Mouse (Mus musculus): ENCODE measurements around the gene Cntnap2. TPM values are rescaled to one million over a fixed set of nuclear protein-coding genes. Genes with fewer than 3 reads are reported as not detected.

The Cntnap2 gene
- not detected for polyA plus RNA-seq (2017; shearing (Covaris generic))

- ATAC-seq = no peak
Observed at GRCm38 (mm10) chr6:45059091-45059490, at the start of gene Cntnap2. TSS of gene Cntnap2 (plus strand) at chr6:45059357.

- ATAC-seq = peak; percentile 61
Observed at GRCm38 (mm10) chr6:45026011-45026682, 33.0 kb upstream of the Cntnap2 start.

GRCm38 (mm10) chr6:45039454-45039853 is 19.7 kb upstream of the Cntnap2 start:
- no peak for ATAC-seq

- no peak for ATAC-seq
Observed at GRCm38 (mm10) chr6:45059556-45060471, 657 bp downstream of the Cntnap2 start.

- ATAC-seq = no peak
Observed at GRCm38 (mm10) chr6:45062214-45062997, 3.2 kb downstream of the Cntnap2 start.

GRCm38 (mm10) chr6:45088304-45088703 is 29.1 kb downstream of the Cntnap2 start:
- ATAC-seq = no peak

- no peak for ATAC-seq
Observed at GRCm38 (mm10) chr6:45113613-45114012, 54.5 kb downstream of the Cntnap2 start.

- ATAC-seq = no peak
Observed at GRCm38 (mm10) chr6:45144882-45145281, 85.7 kb downstream of the Cntnap2 start.

GRCm38 (mm10) chr6:45205039-45205438 is 145.9 kb downstream of the Cntnap2 start:
- no peak for ATAC-seq

- ATAC-seq = no peak
Observed at GRCm38 (mm10) chr6:45214330-45214729, 155.2 kb downstream of the Cntnap2 start.

GRCm38 (mm10) chr6:45229002-45229401 is 169.8 kb downstream of the Cntnap2 start:
- ATAC-seq = no peak

- ATAC-seq = no peak
Observed at GRCm38 (mm10) chr6:45232571-45232970, 173.4 kb downstream of the Cntnap2 start.

GRCm38 (mm10) chr6:45236531-45236930 is 177.4 kb downstream of the Cntnap2 start:
- ATAC-seq = no peak

- ATAC-seq = no peak
Observed at GRCm38 (mm10) chr6:45238117-45238516, 179.0 kb downstream of the Cntnap2 start.

- ATAC-seq = no peak
Observed at GRCm38 (mm10) chr6:45241218-45241617, 182.1 kb downstream of the Cntnap2 start.

GRCm38 (mm10) chr6:45244680-45245079 is 185.5 kb downstream of the Cntnap2 start:
- ATAC-seq = no peak

- no peak for ATAC-seq
Observed at GRCm38 (mm10) chr6:45258047-45258446, 198.9 kb downstream of the Cntnap2 start.

- no peak for ATAC-seq
Observed at GRCm38 (mm10) chr6:45271537-45271936, 212.4 kb downstream of the Cntnap2 start.

- no peak for ATAC-seq
Observed at GRCm38 (mm10) chr6:45273259-45273775, 214.2 kb downstream of the Cntnap2 start.

GRCm38 (mm10) chr6:45290154-45290553 is 231.0 kb downstream of the Cntnap2 start:
- ATAC-seq = no peak

- no peak for ATAC-seq
Observed at GRCm38 (mm10) chr6:45317455-45317854, 258.3 kb downstream of the Cntnap2 start.

- ATAC-seq = no peak
Observed at GRCm38 (mm10) chr6:45323505-45323904, 264.3 kb downstream of the Cntnap2 start.
